Mouse (Mus musculus) midbrain, embryonic 11.5 days (tissue): ENCODE results near the gene Efna1. TPM values are rescaled to one million over a fixed set of nuclear protein-coding genes. Genes with fewer than 3 reads are reported as not detected.
A peak's percentile ranks its signal among the peaks of the same experiment; 100 is the strongest.

Experiments
- ATAC-seq: fragments of 200-750 bp; cut with Nextera tagmentation; 2 replicates; pipeline ENCODE4 v1.8.0; 2017; ENCODE audit warnings: moderate TSS enrichment, moderate library complexity; ENCODE audit not compliant: low FRiP score
- DNase-seq: peaks from one replicate; pipeline ENCODE4 v3.0.0; 2015; ENCODE audit warnings: low spot score; ENCODE audit errors: missing footprints
- H3K27ac ChIP-seq: fragments of 300-500 bp; sonication (generic); 2 replicates; pipeline ENCODE4 v1.5.1; 2014; ENCODE audit warnings: low read depth, low read length
- H3K27me3 ChIP-seq: fragments of 300-500 bp; sonication (generic); 2 replicates; pipeline ENCODE4 v1.6.1; 2014; ENCODE audit warnings: mild to moderate bottlenecking, low read length, moderate library complexity, mixed read lengths; ENCODE audit not compliant: control insufficient read depth, insufficient read depth
- H3K36me3 ChIP-seq: fragments of 300-500 bp; sonication (generic); 2 replicates; pipeline ENCODE4 v1.6.1; 2014; ENCODE audit warnings: mild to moderate bottlenecking, low read length, moderate library complexity, mixed read lengths; ENCODE audit not compliant: control insufficient read depth, insufficient read depth
- H3K4me1 ChIP-seq: fragments of 300-500 bp; sonication (generic); 2 replicates; pipeline ENCODE4 v1.6.1; 2014; ENCODE audit warnings: low read length; ENCODE audit not compliant: control insufficient read depth, insufficient read depth
- H3K4me2 ChIP-seq: fragments of 300-500 bp; sonication (generic); 2 replicates; pipeline ENCODE4 v1.6.1; 2014; ENCODE audit warnings: mild to moderate bottlenecking, moderate library complexity
- H3K4me3 ChIP-seq: fragments of 300-500 bp; sonication (generic); 2 replicates; pipeline ENCODE4 v1.5.1; 2014; ENCODE audit warnings: low read depth, low read length
- H3K9ac ChIP-seq: fragments of 300-500 bp; sonication (generic); 2 replicates; pipeline ENCODE4 v1.6.1; 2014; ENCODE audit warnings: low read length
- H3K9me3 ChIP-seq: fragments of 300-500 bp; sonication (generic); 2 replicates; pipeline ENCODE4 v1.6.1; 2016; ENCODE audit warnings: low read length; ENCODE audit not compliant: control insufficient read depth
- WGBS: fragments of 180-500 bp; shearing (Covaris S2); extraction: QIAGEN DNeasy Blood & Tissue Kit; methylation state at CpG from one replicate; pipeline ENCODE4 v1.1.7; 2014; 5-methylcytosine and 5-hydroxymethylcytosine counted together
- polyA plus RNA-seq: library from polyadenylated mRNA; unstranded; fragments of >200 nt; fragmentation: Nextera tagmentation; extraction: Ambion mirVana; gene quantifications from 2 replicates; pipeline ENCODE4 v1.2.1, GENCODE M21; 2014

Efna1 gene
- polyA plus RNA-seq, 1 experiment from 2014 or later = 12.5 TPM

- Histone ChIP-seq H3K27ac (no peak overlapping the region), H3K4me2 (no peak overlapping the region; the same call in 1 of the 2 replicates), H3K9me3 (no peaks in the 10 kb centered on the region), H3K36me3 (no peaks in the 10 kb centered on the region), H3K4me3 (no peak overlapping the region), H3K27me3 (peaks cover 38% of the 10 kb centered on the region), H3K4me1 (peaks cover 28% of the 10 kb centered on the region), H3K9ac (no peak overlapping the region; the same call in 1 of the 2 replicates)
- WGBS = 41% methylated on average over 2 of the region's 2 CpGs
- ATAC-seq (peak; percentile 2; the same call in 1 of the 2 replicates), DNase-seq (no peak)
Measured at GRCm38 (mm10) chr3:89314791-89315190, 33.8 kb upstream of the Efna1 start.

- Histone ChIP-seq H3K4me1 (peaks cover 23% of the 10 kb centered on the region), H3K27ac (no peak overlapping the region), H3K9ac (no peak overlapping the region), H3K9me3 (no peaks in the 10 kb centered on the region), H3K4me2 (no peak overlapping the region), H3K36me3 (no peaks in the 10 kb centered on the region), H3K4me3 (no peak overlapping the region), H3K27me3 (peaks cover 33% of the 10 kb centered on the region)
- WGBS = 77% methylated on average over 5 of the region's 5 CpGs
- DNase-seq (no peak), ATAC-seq (no peak)
Measured at GRCm38 (mm10) chr3:89314340-89314739, 33.4 kb upstream of the Efna1 start.

GRCm38 (mm10) chr3:89308089-89308488 lies 27.1 kb upstream of the Efna1 start:
- no peaks in the 10 kb centered on the region for H3K36me3 ChIP-seq
- no peak overlapping the region for H3K4me3 ChIP-seq
- ATAC-seq (peak; percentile 82), DNase-seq (peak; percentile 95)
- no peak overlapping the region for H3K4me2 ChIP-seq
- no peaks in the 10 kb centered on the region for H3K4me1 ChIP-seq
- no peak overlapping the region for H3K27ac ChIP-seq
- no peaks in the 10 kb centered on the region for H3K27me3 ChIP-seq
- H3K9ac ChIP-seq = no peak overlapping the region
- no peaks in the 10 kb centered on the region for H3K9me3 ChIP-seq
- WGBS = 5% methylated on average over 9 of the region's 9 CpGs

- Histone ChIP-seq H3K4me1 (no peaks in the 10 kb centered on the region), H3K4me2 (no peak overlapping the region), H3K9ac (no peak overlapping the region), H3K36me3 (no peaks in the 10 kb centered on the region), H3K4me3 (no peak overlapping the region), H3K27ac (no peak overlapping the region), H3K9me3 (no peaks in the 10 kb centered on the region), H3K27me3 (no peaks in the 10 kb centered on the region)
- ATAC-seq (no peak), DNase-seq (no peak)
- WGBS = 72% methylated on average over 8 of the region's 8 CpGs
Measured at GRCm38 (mm10) chr3:89305551-89306325, 24.8 kb upstream of the Efna1 start.

GRCm38 (mm10) chr3:89305105-89305504 lies 24.2 kb upstream of the Efna1 start:
- Histone ChIP-seq H3K4me2 (no peak overlapping the region), H3K9me3 (no peaks in the 10 kb centered on the region), H3K9ac (no peak overlapping the region), H3K36me3 (no peaks in the 10 kb centered on the region), H3K27me3 (0 out of 2 replicates have a peak, but pooled peaks cover 3% of the 10 kb centered on the region), H3K27ac (no peak overlapping the region), H3K4me3 (no peak overlapping the region), H3K4me1 (no peaks in the 10 kb centered on the region)
- no peak for ATAC-seq
- WGBS = 69% methylated on average over 4 of the region's 4 CpGs
- DNase-seq = no peak

- Histone ChIP-seq H3K4me3 (no peak overlapping the region), H3K9me3 (no peaks in the 10 kb centered on the region), H3K9ac (no peak overlapping the region), H3K27me3 (0 out of 2 replicates have a peak, but pooled peaks cover 4% of the 10 kb centered on the region), H3K4me1 (no peaks in the 10 kb centered on the region), H3K36me3 (no peaks in the 10 kb centered on the region), H3K27ac (no peak overlapping the region), H3K4me2 (no peak overlapping the region)
- DNase-seq (no peak), ATAC-seq (no peak)
- 73% methylated on average over 6 of the region's 6 CpGs for WGBS
Measured at GRCm38 (mm10) chr3:89304440-89304839, 23.5 kb upstream of the Efna1 start.

GRCm38 (mm10) chr3:89300514-89300913 lies 19.6 kb upstream of the Efna1 start:
- DNase-seq = no peak
- 63% methylated on average over 2 of the region's 2 CpGs for WGBS
- Histone ChIP-seq H3K9me3 (no peaks in the 10 kb centered on the region), H3K27me3 (0 out of 2 replicates have a peak, but pooled peaks cover 4% of the 10 kb centered on the region), H3K36me3 (no peaks in the 10 kb centered on the region), H3K4me3 (no peak overlapping the region), H3K27ac (no peak overlapping the region), H3K9ac (no peak overlapping the region), H3K4me2 (no peak overlapping the region), H3K4me1 (no peaks in the 10 kb centered on the region)
- no peak for ATAC-seq

GRCm38 (mm10) chr3:89300071-89300470 lies 19.1 kb upstream of the Efna1 start:
- 80% methylated on average over 1 of the region's 1 CpGs for WGBS
- Histone ChIP-seq H3K27me3 (0 out of 2 replicates have a peak, but pooled peaks cover 4% of the 10 kb centered on the region), H3K4me2 (peak overlapping the region; percentile 29; the same call in 1 of the 2 replicates), H3K4me3 (no peak overlapping the region), H3K9me3 (no peaks in the 10 kb centered on the region), H3K36me3 (no peaks in the 10 kb centered on the region), H3K27ac (no peak overlapping the region), H3K4me1 (no peaks in the 10 kb centered on the region), H3K9ac (no peak overlapping the region)
- no peak for ATAC-seq
- DNase-seq = no peak

GRCm38 (mm10) chr3:89299499-89299898 lies 18.6 kb upstream of the Efna1 start:
- Histone ChIP-seq H3K4me3 (peak overlapping the region; percentile 13; the same call in 1 of the 2 replicates), H3K27ac (no peak overlapping the region), H3K27me3 (0 out of 2 replicates have a peak, but pooled peaks cover 4% of the 10 kb centered on the region), H3K9me3 (no peaks in the 10 kb centered on the region), H3K9ac (peak overlapping the region; percentile 43), H3K4me1 (no peaks in the 10 kb centered on the region), H3K36me3 (no peaks in the 10 kb centered on the region), H3K4me2 (peak overlapping the region; percentile 29)
- 5% methylated on average over 14 of the region's 14 CpGs for WGBS
- ATAC-seq (no peak), DNase-seq (peak; percentile 92)
